Mouse (Mus musculus) intestine, embryonic 14.5 days (tissue): ENCODE data around the gene Cul5. TPM values are rescaled to one million over a fixed set of nuclear protein-coding genes. Genes with fewer than 3 reads are reported as not detected.

Experiments used
- ATAC-seq: fragments of 200-750 bp; cut with Nextera tagmentation; replicated peaks from 2 replicates; pipeline ENCODE4 v1.8.0; 2017; ENCODE audit warnings: low read depth, moderate number of reproducible peaks, moderate TSS enrichment, moderate library complexity; ENCODE audit not compliant: low FRiP score, low TSS enrichment
- DNase-seq: peaks from one replicate; pipeline ENCODE4 v3.0.0-alpha.2; 2018; ENCODE audit warnings: low spot score
- H3K27ac ChIP-seq: fragments of 300-500 bp; sonication (generic); 2 replicates; pipeline ENCODE4 v1.5.1; 2014; ENCODE audit warnings: low read depth, mild to moderate bottlenecking, control low read depth
- H3K27me3 ChIP-seq: fragments of 300-500 bp; sonication (generic); replicated peaks from 2 replicates; pipeline ENCODE4 v1.6.1; 2014; ENCODE audit warnings: low read length, control low read depth; ENCODE audit not compliant: control insufficient read depth, insufficient read depth
- H3K36me3 ChIP-seq: fragments of 300-500 bp; sonication (generic); 2 replicates; pipeline ENCODE4 v1.6.1; 2014; ENCODE audit warnings: low read length, control low read depth; ENCODE audit not compliant: control insufficient read depth, insufficient read depth
- H3K4me1 ChIP-seq: fragments of 300-500 bp; sonication (generic); replicated peaks from 2 replicates; pipeline ENCODE4 v1.6.1; 2014; ENCODE audit warnings: low read length, control low read depth, mixed read lengths; ENCODE audit not compliant: control insufficient read depth, insufficient read depth
- H3K4me2 ChIP-seq: fragments of 300-500 bp; sonication (generic); 2 replicates; pipeline ENCODE4 v1.6.1; 2014; ENCODE audit warnings: low read length
- H3K4me3 ChIP-seq: fragments of 300-500 bp; sonication (generic); 2 replicates; pipeline ENCODE4 v1.5.1; 2014; ENCODE audit warnings: low read depth, low read length, control low read depth, mixed read lengths
- H3K9ac ChIP-seq: fragments of 300-500 bp; sonication (generic); 2 replicates; pipeline ENCODE4 v1.6.1; 2014; ENCODE audit warnings: mild to moderate bottlenecking, low read length
- H3K9me3 ChIP-seq: fragments of 300-500 bp; sonication (generic); 2 replicates; pipeline ENCODE4 v1.6.1; 2016; ENCODE audit warnings: low read length, control low read depth; ENCODE audit not compliant: control insufficient read depth
- WGBS: fragments of 180-500 bp; shearing (Covaris S2); extraction: QIAGEN DNeasy Blood & Tissue Kit; methylation state at CpG from one replicate; pipeline ENCODE4 v1.1.7; 2014; 5-methylcytosine and 5-hydroxymethylcytosine counted together
- polyA plus RNA-seq: library from polyadenylated mRNA; unstranded; fragments of >200 nt; fragmentation: Nextera tagmentation; extraction: Ambion mirVana; gene quantifications from 2 replicates; pipeline ENCODE4 v1.2.1, GENCODE M21; 2014

The Cul5 gene
- polyA plus RNA-seq, 1 experiment from 2014 or later = 40.3 TPM

DNA sequence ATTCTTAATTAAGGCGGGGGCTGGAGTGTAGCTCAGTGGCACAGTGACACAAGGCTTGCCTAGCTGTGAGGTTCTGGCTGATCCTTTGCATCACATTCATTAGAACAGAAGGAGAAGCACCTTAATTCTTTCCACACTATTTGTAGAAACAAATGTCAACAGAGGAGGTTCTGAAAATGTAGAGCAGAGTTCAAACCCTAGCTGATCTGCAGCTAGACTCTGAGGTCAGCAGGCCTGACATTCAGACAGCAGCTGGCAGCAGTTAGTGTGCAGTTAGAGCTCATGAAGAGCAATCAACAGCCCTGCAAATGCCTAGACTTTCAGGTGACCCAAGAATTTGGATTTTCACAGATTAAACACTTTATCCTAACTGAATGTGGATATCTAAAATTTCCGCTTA is 68.3 kb downstream of the Cul5 start:
- ATAC-seq (no peak), DNase-seq (no peak)
- peaks cover 15% of the 10 kb centered on the region for H3K4me1 ChIP-seq
- no peaks in the 10 kb centered on the region; the same call in 1 of the 2 replicates for H3K36me3 ChIP-seq
- H3K27me3 ChIP-seq = no peaks in the 10 kb centered on the region
- no peak overlapping the region for H3K4me3 ChIP-seq
- H3K9ac ChIP-seq = no peak overlapping the region
- no peak overlapping the region for H3K27ac ChIP-seq
- no peaks in the 10 kb centered on the region for H3K9me3 ChIP-seq
- H3K4me2 ChIP-seq = no peak overlapping the region
- 67% methylated on average over 2 of the region's 2 CpGs for WGBS

DNA sequence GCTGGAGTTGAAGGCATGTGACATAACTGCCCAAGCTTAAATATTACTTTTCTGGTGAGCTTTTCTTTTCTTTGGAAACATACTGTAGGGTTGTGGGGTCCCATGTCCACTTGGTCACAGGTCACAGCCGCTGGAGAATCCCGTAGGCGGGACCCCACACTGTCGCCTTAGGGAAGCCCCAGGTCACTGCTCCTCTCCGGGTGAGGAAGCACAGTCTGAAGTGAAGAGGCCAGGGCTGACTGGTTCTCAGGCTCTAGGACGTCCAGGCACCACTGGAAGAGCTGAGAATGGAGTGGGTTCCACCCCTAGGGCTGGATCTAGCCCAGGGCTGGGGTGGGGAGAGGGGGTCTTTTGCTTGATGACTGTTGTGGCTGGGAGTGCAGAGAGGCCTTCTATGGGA is 71.2 kb downstream of the Cul5 start:
- H3K4me1 ChIP-seq = peaks cover 11% of the 10 kb centered on the region
- no peak overlapping the region for H3K9ac ChIP-seq
- no peak overlapping the region for H3K4me2 ChIP-seq
- ATAC-seq = no peak
- no peak overlapping the region for H3K27ac ChIP-seq
- no peaks in the 10 kb centered on the region for H3K9me3 ChIP-seq
- H3K27me3 ChIP-seq = no peaks in the 10 kb centered on the region
- DNase-seq = no peak
- peaks cover 14% of the 10 kb centered on the region for H3K36me3 ChIP-seq
- WGBS = 76% methylated on average over 6 of the region's 6 CpGs
- no peak overlapping the region for H3K4me3 ChIP-seq

DNA sequence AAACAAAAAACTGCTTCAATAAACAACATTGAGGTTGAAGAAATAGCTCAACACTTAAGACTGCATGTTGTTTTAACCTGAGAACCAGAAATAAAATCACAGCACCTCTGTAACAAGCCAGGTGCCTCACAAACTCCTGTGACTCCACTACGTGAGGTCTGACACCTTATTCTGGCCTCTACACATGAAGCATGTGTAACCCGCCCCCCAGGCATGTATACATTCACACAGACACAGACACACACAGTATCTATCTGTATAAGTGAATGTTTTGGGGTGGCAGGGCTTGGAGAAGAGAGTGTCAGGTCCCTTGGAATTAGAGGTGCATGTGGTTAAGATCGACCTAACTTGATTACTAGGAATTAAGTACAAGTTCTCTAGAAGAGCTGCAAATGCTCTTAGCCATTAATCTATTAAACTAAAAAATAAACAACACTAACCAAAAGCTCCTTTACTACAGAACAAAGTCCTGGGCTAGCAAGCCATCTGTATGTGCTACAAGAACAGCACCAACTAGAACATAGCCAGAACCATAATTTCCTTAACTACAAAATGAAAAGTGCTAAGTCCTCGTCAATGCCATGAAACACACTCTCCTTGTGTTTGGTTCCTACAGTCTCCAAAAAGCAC is 72.7 kb downstream of the Cul5 start:
- ATAC-seq = no peak
- Histone ChIP-seq H3K4me3 (no peak overlapping the region), H3K27me3 (no peaks in the 10 kb centered on the region), H3K9me3 (no peaks in the 10 kb centered on the region), H3K27ac (no peak overlapping the region), H3K9ac (no peak overlapping the region), H3K36me3 (peaks cover 27% of the 10 kb centered on the region), H3K4me2 (no peak overlapping the region), H3K4me1 (peaks cover 4% of the 10 kb centered on the region)
- WGBS = 89% methylated on average over 4 of the region's 4 CpGs
- DNase-seq = peak; percentile 34

DNA sequence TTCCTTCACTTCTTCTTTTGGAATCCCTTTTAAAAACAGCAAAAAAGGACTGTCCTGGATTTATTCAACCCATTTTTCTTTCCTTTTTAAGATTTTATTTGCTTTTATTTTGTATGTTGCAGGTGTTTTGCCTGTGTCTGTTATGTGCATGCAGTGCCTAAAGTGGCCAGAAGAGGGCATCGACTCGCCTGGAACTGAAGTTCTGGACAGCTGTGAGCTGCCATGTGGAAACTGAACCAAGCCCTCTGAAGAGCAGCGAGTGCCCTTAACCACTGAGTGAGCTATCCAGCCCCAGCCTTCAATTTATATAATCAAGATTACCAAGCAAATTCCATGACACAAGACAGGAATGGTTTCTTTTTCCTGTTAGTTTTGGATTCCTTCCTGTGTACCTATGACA is 75.0 kb downstream of the Cul5 start:
- Histone ChIP-seq H3K27me3 (no peaks in the 10 kb centered on the region), H3K27ac (no peak overlapping the region), H3K9ac (no peak overlapping the region), H3K9me3 (no peaks in the 10 kb centered on the region), H3K36me3 (peaks cover 29% of the 10 kb centered on the region), H3K4me1 (no peaks in the 10 kb centered on the region), H3K4me3 (no peak overlapping the region), H3K4me2 (no peak overlapping the region)
- 9% methylated on average over 3 of the region's 3 CpGs for WGBS
- 0 out of 2 replicates have a peak, but pooled peaks have one; percentile 40 for ATAC-seq
- peak; percentile 81 for DNase-seq

DNA sequence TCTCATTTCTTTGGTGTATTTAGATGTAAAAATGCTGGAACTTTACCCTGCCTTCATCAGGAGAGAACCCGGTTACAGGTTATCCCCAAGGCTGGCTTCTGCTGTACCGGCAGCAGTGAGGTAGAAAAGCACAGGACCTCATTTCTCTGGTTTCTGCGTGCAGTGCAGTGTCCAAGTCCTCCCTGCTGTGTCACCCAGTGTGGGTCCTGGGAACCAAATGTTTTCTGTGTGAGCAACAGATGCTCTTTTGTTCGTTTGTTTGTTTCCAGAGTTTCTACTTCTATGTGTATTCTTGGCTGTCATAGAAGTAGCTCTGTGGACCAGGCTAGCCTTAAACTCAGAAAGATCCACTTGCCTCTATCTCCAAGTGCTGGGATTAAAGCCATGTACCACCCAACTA is 87.9 kb downstream of the Cul5 start:
- H3K4me1 ChIP-seq = no peaks in the 10 kb centered on the region
- H3K4me3 ChIP-seq = no peak overlapping the region
- peaks cover 87% of the 10 kb centered on the region for H3K36me3 ChIP-seq
- no peak overlapping the region for H3K9ac ChIP-seq
- no peak overlapping the region for H3K4me2 ChIP-seq
- 88% methylated on average over 4 of the region's 4 CpGs for WGBS
- no peaks in the 10 kb centered on the region for H3K27me3 ChIP-seq
- ATAC-seq = no peak
- no peak for DNase-seq
- H3K9me3 ChIP-seq = no peaks in the 10 kb centered on the region
- no peak overlapping the region for H3K27ac ChIP-seq

DNA sequence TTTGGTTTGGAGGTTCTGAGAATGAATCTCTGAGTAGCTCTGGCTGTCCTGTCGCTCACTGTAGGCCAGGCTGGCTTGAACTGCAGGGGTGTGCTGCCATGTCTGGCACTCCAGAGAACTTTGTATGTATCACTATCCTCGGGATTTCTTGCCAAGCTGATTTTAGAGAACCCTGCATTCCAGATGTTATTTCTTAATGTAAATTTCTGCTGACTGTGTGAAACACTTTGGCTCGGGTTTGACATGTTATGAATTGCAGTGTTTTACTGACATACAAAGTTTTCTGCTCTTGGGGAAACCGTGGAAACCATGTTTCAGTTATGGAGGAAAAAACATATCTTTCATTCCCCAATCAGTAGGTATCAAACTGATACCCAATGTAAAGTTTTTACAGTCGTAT is 94.1 kb downstream of the Cul5 start:
- Histone ChIP-seq H3K4me3 (no peak overlapping the region), H3K4me1 (no peaks in the 10 kb centered on the region), H3K4me2 (no peak overlapping the region), H3K27me3 (no peaks in the 10 kb centered on the region), H3K9me3 (no peaks in the 10 kb centered on the region), H3K27ac (no peak overlapping the region), H3K9ac (no peak overlapping the region), H3K36me3 (peaks cover 76% of the 10 kb centered on the region)
- WGBS = 69% methylated on average over 5 of the region's 5 CpGs
- no peak for DNase-seq
- no peak for ATAC-seq

DNA sequence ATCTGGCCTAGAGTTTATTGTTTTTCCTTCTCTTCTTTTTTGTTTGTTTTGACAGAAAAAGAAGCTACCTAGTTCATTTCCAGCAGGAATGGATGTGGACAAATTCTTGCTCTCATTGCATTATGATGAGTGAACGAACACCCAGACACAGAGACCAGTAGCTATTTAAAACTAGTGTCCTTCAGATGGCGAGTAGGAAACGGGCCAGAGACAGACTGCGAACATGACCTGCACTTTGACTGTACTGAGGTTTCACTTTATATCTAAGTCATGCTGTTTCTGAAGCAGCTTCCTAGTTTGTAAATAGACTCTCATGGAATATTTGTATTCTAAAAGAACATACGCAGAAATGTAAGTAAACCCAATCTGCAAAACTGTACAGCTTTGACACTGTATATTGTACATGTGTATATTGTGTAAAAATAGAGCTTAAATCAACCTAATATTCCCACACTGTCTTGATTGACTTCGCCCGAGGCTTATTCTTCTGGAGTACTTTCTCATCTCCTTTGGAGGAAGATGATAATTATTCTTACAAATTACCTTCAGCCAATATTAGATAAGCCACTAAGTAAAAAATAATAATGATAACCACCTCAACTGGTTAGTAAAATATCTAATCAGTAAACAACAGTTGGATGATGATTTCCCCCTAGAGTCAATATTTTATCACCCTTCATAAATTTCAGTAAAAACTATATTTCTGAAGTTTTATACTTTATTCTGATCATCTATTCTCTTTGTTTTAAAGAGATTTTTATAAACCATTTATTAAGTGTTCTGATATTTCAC is 97.1 kb downstream of the Cul5 start:
- Histone ChIP-seq H3K27ac (no peak overlapping the region), H3K4me3 (no peak overlapping the region), H3K27me3 (no peaks in the 10 kb centered on the region), H3K9ac (no peak overlapping the region), H3K9me3 (no peaks in the 10 kb centered on the region), H3K36me3 (peaks cover 72% of the 10 kb centered on the region), H3K4me2 (no peak overlapping the region), H3K4me1 (no peaks in the 10 kb centered on the region)
- DNase-seq (no peak), ATAC-seq (no peak)
- WGBS = 88% methylated on average over 7 of the region's 7 CpGs

DNA sequence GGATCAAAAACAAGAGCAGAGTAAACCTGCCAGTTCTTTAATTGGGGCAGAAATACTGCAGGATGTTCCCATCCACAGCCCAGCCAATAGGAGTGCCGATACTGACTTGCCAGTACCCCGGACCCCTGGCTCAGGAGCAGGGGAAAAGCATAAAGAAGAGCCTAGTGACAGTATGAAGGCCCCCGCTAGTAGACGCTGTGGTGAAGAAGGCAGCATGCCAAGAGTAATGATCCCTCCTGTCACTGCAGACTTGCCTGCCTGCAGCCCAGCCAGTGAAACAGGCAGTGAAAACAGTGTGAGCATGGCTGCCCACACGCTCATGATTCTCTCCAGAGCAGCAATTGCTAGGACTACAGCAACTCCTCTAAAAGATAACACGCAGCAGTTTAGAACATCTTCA is 99.2 kb downstream of the Cul5 start:
- WGBS = 76% methylated on average over 6 of the region's 6 CpGs
- DNase-seq (no peak), ATAC-seq (no peak)
- Histone ChIP-seq H3K36me3 (peaks cover 74% of the 10 kb centered on the region), H3K27me3 (no peaks in the 10 kb centered on the region), H3K4me3 (no peak overlapping the region), H3K9ac (no peak overlapping the region), H3K4me1 (no peaks in the 10 kb centered on the region), H3K4me2 (no peak overlapping the region), H3K9me3 (no peaks in the 10 kb centered on the region), H3K27ac (no peak overlapping the region)
